Mouse (Mus musculus) gastrocnemius, adult 8-10 months (tissue): ENCODE data around the gene Grb7. TPM values are rescaled to one million over a fixed set of nuclear protein-coding genes. Genes with fewer than 3 reads are reported as not detected.

Source experiments
- DNase-seq, 2 experiments: peaks; one replicate each; pipeline ENCODE4 v3.0.0; 2022; ENCODE audit warnings: low spot score in 2 of 2
- total RNA-seq, 4 experiments: library from RNA; stranded (reverse); gene quantifications; 2 replicates each; pipeline ENCODE4 v1.2.4; 2022

Gene Grb7
- total RNA-seq, 4 experiments from 2014 or later, result 0.11 to 0.29 TPM; not detected in 2

- DNase-seq, result no peak
Observed at GRCm38 (mm10) chr11:98497388-98498288, 51.4 kb downstream of the Grb7 start.

GRCm38 (mm10) chr11:98504926-98505325 is 58.7 kb downstream of the Grb7 start:
- DNase-seq, result no peak

Other genes starting within 250 kb of the Grb7 start
- gene Cdk12, start 243.3 kb upstream of the Grb7 start, total RNA-seq, result 10 to 100 TPM; 10.5 to 15.2 (median 11.3) TPM
- gene Neurod2, start 116.7 kb upstream of the Grb7 start, total RNA-seq, result not detected
- under 1 TPM in 3 of 4 experiments, not detected in 1; 0.27 to 0.90 (median 0.44) TPM for gene Ppp1r1b, start 98.0 kb upstream of the Grb7 start, total RNA-seq
- gene Stard3, start 88.0 kb upstream of the Grb7 start, total RNA-seq, result 10 to 100 TPM; 12.0 to 18.2 (median 13.9) TPM
- gene Tcap, start 62.6 kb upstream of the Grb7 start, total RNA-seq, result 1,000 to 10,000 TPM; 3,817 to 5,138 (median 4,616) TPM
- gene Pnmt, start 59.9 kb upstream of the Grb7 start, total RNA-seq, result 1 to 10 TPM; 2.7 to 6.6 (median 3.8) TPM
- 1 to 10 TPM; 1.8 to 2.5 (median 2.2) TPM for gene Pgap3, start 45.9 kb upstream of the Grb7 start, total RNA-seq
- 1 to 10 TPM; 1.3 to 1.5 (median 1.4) TPM for gene Erbb2, start 33.9 kb upstream of the Grb7 start, total RNA-seq
- gene Mien1, start 7.4 kb upstream of the Grb7 start, total RNA-seq, result 10 to 100 TPM; 34.5 to 41.7 (median 37.7) TPM
- not detected for gene Ikzf3, start 99.6 kb downstream of the Grb7 start, total RNA-seq
- gene Zpbp2, start 104.7 kb downstream of the Grb7 start, total RNA-seq, result not detected
- gene Ormdl3, start 141.0 kb downstream of the Grb7 start, total RNA-seq, result 10 to 100 TPM; 26.7 to 31.9 (median 28.4) TPM
- not detected for gene Lrrc3c, start 151.9 kb downstream of the Grb7 start, total RNA-seq
- 1 to 10 TPM; 5.1 to 6.1 (median 5.4) TPM for gene Gm12355, start 179.3 kb downstream of the Grb7 start, total RNA-seq
- gene Gsdma3, start 180.0 kb downstream of the Grb7 start, total RNA-seq, result 10 to 100 TPM in 1 of 4 experiments, 1 to 10 TPM in 3; 5.5 to 18.2 (median 8.3) TPM
- gene Gsdma2, start 200.4 kb downstream of the Grb7 start, total RNA-seq, result under 1 TPM in 3 of 4 experiments, not detected in 1; 0.24 to 0.51 (median 0.25) TPM
- 1 to 10 TPM in 1 of 4 experiments, under 1 TPM in 3; 0.24 to 1.4 (median 0.85) TPM for gene Gsdma, start 218.0 kb downstream of the Grb7 start, total RNA-seq
- gene Psmd3, start 236.2 kb downstream of the Grb7 start, total RNA-seq, result 100 to 1,000 TPM; 104 to 107 (median 104) TPM